Mouse (Mus musculus): Measurements from ENCODE around the gene Zranb1.
A peak's percentile ranks its signal among the peaks of the same experiment; 100 is the strongest.

Gene Zranb1

DNA sequence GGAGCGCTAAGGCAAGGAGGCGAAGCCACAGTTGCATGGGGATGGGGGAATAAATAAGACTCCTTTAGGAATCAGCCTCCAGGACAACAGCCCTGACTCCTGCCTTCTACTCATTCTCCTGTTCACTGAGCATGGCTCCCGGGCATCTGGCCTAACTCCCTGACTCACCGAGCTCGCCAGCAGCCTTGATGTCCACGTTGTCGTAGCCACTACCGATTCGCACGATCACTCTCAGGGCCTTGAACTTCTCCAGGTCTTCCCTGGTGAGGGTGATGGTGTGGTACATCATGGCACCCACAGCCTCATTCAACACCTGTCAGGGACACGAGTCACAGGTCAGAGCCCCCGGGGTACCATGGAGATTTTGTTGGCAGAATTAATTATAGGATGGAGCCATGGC is 67.7 kb downstream of the Zranb1 start:
- no peak for DNase-seq (ENCODE audit: extremely low read depth, insufficient read length, low spot score)

DNA sequence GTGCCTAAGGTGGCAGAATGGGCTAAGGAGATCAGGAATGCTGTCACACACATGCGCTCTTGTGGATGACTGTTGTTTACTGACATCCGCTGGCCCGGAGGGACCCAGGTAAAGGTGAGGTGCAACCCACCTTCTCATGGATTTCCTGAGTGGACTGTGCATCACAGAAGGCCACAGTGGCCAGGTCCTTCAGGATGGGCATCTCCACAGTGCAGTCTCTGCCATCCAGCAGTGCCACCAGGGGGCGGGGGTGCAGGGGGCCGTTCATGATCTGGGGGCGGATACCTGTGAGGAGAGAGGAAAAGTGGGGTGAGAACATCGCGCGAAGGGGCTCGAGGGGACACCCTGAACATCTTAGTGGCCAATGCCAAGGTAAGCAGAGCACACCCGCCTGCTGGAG is 68.1 kb downstream of the Zranb1 start:
- no peak for DNase-seq (ENCODE audit: extremely low read depth, insufficient read length, low spot score)

DNA sequence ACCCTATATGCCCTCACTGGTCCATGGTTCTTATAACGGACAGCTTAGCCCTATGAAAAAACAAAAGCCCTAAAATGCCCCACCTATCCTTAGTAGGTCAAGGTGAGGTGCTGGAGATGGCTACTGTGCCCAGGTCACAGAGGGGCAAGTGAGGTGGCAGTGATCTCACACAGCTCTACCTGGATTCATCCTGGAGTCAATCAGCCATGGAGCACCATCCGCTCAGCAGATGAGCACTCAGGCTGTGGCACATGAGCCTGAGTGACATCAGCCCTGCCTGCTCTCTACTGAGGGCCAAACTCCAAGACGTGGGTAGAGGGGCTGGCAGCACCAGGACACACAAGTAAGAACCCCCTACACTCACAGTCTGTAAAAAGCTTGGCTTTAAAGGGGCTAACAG is 70.4 kb downstream of the Zranb1 start:
- DNase-seq (ENCODE audit: extremely low read depth, insufficient read length, low spot score): no peak

DNA sequence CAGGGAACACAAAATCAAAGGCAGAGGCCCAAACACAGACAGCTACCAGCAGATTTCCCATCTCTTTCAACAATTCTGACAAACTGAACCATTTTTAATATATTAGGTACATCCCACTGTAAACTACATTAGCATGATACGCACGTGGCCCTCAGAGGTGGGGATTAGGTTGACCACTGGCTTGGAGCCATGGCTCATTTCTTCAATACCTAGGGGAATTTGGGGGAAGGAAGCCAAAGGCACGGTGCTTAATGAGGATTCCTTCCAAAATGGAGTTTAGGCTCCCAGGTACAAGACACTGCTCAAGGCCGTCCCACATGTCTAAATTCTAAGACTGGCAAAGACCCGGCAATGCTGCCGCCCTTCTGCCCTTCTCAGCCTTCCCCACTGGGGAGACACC is 71.3 kb downstream of the Zranb1 start:
- no peak for DNase-seq (ENCODE audit: extremely low read depth, insufficient read length, low spot score)

DNA sequence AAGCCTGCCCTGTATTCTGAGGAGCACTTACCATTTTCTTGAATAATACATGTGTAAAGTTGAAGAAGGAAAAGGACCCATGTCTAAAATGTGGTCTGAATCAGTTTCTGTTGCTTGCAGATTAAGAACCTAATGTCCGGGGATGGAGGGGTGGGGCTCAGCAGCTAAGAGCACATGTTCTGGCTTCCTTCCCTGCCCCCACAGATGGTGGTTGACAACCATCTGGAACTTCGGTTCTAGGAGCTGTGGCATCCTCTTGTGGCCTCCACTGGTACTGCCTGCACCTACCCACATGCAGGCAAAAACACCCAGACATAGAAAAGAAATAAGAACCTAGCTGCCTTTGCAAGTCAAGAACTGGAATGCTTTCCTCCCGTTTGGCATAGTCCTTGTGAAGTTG is 72.5 kb downstream of the Zranb1 start:
- DNase-seq (ENCODE audit: extremely low read depth, insufficient read length, low spot score): peak; percentile 43

DNA sequence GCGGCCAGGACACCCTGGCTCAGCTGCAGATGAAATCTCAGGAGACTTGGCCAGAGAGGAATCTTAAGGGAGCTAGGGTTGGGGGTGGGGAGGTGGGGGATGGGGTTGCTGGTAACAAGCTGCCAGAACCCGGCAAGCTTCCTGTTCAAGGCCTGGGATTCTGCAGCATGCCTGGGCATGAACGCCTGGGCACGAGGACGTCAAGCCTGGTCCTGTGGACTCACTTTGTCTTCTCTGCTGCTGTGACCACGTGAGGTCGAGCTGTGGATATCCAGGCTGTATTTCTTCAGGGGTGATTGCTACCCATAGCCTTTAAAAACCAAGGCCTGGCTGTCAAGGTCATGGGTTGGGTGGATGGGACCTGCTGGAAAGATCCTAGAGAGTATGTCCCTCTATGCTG is 74.8 kb downstream of the Zranb1 start:
- no peak for DNase-seq (ENCODE audit: extremely low read depth, insufficient read length, low spot score)

DNA sequence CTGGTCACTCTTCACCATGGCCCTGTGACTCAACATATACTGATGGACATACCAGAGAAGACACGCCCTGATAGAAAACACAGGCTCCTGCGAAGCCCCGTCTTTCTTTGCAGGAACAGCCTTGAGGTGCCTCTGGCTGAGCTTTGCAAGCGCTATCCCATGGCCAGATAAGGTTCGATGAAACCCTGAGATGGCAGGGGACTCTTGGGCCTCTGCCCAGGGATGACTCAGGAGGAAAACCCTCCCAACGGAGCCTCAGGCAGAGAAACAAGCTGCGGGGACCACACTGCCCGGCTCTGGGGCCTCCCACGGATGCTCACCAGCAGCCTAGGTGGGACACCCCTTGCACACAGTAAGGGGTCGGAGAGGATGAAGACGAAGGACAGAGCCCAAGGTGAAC is 76.4 kb downstream of the Zranb1 start:
- DNase-seq (ENCODE audit: extremely low read depth, insufficient read length, low spot score): peak; percentile 58

DNA sequence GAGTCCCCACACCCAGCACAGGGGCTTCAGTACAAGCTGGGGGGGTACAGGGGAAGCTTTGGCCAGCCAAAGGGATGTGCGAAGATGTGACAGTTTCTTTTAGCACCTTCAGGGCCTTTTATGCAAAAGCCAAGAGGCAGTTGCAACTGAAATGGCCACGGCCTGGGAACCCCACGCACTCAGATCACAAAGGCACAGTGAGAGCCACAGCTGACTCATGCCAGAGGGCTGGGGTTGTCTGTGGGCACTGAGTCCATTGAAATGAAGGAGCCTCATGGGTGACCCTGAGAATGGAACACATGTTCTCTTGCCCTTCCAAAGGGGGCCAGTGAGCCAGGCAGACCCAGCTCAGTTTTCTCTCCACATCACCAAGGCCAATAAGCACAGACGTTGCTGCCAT is 77.7 kb downstream of the Zranb1 start:
- no peak for DNase-seq (ENCODE audit: extremely low read depth, insufficient read length, low spot score)

DNA sequence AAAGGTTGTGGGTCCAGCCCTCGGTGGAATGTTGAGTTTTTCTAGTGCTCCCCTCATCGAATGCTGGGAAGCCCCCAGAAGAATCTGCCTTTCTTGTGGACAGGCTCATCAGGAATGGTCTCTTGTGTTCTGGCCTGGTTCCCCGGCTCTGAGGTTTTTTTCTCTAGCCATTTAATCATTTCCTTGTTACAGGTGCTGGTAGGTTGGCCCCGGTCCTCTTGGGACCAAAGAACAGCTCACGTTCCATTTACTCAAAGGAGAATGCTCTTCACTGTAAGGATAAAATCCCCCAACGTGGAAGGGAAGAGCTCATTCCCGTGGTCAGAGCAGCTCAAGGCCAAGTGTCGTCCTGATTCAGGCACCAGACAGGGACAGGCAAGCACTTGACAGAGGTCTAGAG is 78.7 kb downstream of the Zranb1 start:
- DNase-seq (ENCODE audit: extremely low read depth, insufficient read length, low spot score): no peak

DNA sequence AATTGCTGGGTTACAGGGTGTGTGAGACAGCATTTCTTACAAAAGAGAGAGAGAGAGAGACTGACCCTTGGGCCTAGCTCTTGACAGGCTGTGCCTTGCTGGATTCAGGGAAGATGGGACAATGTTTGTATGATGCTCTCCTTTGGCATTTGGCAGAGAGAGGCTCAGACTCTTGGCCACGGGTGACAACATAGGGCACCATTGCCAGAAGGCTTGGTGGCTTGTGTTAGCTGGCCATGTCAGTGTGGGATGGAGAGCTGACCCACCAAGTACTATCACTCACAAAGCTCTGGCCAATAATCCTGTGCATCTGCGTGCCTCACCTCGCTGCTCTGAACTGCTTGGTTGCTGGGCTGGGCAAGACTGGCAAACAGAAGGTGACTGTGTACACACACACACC is 79.5 kb downstream of the Zranb1 start:
- DNase-seq (ENCODE audit: extremely low read depth, insufficient read length, low spot score): no peak

DNA sequence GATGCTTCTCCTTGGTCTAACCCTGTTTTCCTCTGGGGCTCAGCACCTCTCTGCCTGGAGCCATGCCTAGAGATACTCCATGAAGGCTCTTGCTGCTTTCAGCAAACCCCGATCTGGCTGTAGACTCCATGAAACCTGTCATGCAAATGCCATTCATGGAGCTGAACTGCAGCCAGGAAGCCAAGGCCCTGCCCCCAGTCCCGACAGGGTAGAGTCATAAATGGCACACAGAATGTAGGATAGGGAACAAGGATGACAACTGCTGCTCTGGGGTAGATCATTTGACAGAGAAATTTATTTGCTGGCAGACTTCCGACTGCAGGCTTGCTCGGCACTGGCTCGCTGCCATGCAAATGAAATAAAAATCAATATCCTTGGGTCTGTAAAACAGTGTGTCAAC is 80.2 kb downstream of the Zranb1 start:
- DNase-seq (ENCODE audit: extremely low read depth, insufficient read length, low spot score): no peak

DNA sequence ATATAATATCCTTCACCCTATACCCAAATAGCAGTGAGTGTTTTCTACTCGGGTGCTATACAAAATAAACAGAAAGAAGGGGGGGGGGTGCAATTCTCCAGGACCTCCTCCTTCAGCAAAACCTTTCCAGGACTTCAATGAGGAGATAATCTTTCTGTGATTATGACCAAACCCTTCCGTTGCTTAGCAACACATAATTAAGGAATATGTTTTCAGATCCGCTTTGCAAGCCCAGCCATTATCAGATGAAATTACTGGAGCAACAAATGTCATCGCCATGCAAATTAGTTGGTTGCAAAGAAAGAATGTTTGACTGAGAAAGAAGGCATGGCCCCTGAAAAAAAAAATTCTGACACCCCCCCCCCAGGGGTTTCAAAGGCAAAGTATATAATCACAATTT is 80.7 kb downstream of the Zranb1 start:
- no peak for DNase-seq (ENCODE audit: extremely low read depth, insufficient read length, low spot score)

DNA sequence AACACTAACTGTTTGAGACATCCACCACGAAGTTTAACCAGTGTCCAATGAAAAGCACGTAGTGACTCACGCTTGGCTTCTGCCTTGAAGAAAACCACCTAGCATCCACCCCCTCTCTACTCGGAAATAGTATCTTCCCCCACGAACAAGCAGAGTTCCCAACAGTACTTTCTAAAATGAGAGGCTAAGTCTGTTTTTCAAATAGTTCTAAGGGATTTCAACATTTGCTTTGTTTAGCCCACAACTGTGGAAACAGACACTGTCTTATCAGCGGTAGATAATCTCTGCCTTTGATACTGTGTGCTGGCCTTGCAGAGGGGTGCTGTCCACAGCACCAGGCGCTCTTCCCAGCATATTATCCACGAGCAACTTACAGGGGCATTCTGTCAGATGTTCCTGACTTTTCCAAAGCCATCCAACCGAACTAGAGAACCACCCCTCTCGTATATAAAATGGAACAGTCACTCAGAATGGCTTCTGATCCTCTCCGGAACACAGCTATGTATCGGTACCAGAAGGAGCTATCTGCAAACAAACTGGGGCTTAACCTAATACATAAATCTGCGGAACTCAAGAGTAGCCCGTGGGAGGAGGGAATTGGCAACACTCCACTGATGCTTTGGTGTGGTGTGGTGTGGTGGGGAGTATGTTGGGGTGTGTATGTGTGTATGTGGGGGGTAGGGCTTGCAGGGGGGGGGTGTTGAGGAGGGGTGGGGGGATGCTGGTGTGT is 81.9 kb downstream of the Zranb1 start:
- DNase-seq (ENCODE audit: extremely low read depth, insufficient read length, low spot score): no peak

DNA sequence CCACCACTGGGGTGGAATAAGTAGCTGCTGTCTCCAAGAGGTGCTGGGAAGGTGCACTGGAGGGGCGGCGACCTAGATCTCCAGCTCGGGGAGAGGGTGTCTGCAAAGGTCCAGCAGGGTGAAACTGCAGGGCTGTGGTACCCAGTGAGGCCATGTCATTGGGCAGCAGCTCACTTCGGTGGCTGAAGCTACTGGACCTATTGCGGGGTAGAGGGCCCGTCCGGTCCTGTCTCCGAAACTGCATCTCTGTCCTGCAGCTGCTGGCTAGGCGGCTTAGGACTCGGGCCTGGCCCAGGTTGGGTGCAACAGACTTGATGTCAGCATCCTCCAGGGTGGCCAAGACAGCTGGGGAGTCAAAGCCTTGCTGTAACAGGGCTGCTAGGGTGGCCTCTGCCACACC is 83.0 kb downstream of the Zranb1 start:
- DNase-seq (ENCODE audit: extremely low read depth, insufficient read length, low spot score): no peak

DNA sequence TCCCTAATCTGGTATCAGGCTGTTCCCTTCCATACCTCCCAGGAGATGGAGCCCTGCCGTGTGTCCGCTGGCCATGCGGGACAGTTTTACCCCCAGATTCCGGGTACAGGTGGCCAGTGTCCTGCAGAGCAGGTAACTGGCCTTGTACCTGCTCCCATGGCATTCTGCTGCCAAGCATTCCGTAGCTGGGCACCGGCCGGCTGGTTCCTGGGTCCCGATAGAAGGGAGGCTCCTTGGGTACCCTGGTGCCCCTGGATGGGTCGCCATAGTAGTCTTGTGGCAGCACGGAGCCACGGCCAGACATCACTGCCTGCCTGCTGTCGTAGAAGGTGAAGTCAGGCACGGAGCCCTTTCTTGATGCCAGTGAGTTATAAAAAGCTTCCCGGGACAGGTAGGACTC is 83.7 kb downstream of the Zranb1 start:
- no peak for DNase-seq (ENCODE audit: extremely low read depth, insufficient read length, low spot score)

DNA sequence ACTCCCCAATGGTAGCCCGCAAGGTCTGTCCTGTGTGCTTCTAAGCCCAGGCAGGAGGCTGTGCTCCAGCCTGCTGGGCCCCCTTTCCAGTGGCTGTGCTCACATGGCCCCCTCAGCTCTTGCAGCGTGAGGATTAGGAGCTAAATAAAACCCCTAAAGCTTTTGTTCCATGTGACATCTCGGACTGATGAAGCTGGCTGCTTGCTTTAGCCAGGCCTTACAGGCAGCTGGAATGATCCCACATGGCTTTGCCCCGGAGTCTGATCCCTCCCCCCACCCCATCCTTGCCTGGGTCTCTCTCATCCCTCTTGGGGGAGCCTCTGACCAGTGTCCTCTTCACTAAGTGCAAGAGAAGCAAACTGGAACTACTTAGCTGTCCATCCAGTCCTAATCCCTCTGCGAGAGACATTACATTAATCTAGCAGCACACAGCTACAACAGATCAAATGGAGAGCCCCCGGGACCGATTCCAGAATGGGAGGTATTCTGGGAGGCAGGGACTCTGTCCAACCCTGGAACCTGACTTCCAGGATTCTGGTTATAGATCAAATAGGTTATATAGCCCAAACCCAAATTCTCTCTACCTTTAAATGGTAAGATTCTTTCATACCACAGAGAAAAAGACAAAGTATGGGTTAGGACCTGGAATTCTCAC is 84.6 kb downstream of the Zranb1 start:
- DNase-seq (ENCODE audit: extremely low read depth, insufficient read length, low spot score): no peak

DNA sequence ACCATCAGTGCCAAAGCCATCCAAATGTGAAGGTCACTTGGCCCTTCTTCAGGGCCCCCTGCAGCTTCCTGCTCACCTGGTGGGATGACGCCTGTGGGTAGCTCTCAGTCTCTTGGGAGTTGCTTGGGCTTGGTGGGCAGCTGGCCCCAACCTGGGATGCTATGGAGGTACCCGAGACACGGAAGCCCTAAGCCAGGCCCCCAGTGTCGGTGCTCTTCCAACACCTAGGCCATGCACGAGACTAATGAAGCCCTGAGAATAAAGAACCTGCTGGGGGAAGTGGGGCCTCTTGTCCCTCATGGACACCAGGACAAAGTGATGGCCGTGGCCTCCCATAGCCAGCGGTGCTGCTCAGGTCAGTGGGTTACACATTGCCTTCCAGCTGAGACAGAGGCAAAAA is 88.0 kb downstream of the Zranb1 start:
- DNase-seq (ENCODE audit: extremely low read depth, insufficient read length, low spot score): no peak

DNA sequence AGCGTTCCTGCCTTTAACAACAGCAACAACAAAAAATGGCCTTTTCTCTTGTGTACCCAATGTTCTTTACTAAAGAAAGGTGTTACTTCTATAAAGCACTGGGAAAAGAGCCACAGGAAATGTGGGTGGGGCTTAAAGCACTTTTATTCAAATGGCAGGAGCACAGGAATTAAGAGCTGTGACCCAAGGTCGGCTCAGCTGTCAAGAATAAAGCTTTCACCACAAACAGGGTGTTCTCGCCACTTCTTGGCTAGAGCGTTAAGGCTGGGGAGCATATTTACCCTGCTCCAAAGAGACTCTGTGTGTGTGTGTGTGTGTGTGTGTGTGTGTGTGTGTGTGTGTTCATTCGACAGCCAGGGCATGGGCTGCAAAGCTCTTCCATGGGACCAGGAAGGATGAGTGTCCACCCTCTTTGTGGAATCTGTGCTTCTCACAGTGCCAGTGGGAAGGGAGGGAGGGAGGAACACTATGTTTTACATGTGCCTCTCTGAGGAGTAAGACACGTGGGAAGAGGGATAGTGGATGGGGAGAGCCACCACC is 88.6 kb downstream of the Zranb1 start:
- no peak for DNase-seq (ENCODE audit: extremely low read depth, insufficient read length, low spot score)

DNA sequence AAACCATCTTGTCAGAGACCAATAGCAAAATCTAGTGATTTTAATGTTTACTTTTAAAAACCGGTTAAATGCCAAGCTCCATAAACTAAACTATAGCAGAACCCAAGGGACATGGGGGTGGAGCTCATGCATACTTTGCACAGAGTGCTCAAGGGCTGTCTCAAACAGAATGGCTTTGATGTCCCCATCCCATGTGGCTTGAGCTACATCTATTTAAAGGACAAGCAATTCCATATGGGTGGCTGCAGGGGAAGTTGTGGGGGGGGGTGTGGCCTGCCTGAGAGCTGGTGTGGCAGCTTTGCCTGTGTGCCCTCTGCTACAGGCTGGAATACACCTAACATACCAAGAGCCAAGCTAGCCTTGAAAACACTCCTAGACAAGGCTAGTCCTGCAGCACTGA is 93.8 kb downstream of the Zranb1 start:
- DNase-seq (ENCODE audit: extremely low read depth, insufficient read length, low spot score): no peak

DNA sequence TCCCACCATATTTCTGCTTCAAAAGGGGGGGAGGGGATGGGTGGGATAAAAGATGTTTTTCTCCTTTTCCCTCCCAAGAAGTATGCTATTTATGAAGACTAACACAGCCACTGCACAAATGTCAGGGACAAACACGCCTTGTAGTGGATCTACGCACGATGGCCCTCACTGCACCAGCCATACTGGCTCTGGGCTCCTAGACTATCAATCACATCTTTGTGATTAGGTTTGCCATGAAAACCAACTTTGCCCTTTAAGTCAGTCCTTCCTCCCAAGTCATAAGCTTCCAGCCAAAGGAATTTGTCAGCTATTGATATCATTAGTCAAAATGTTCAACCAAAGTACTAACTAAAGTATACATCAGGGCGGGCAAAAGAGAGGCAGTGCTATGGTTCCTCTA is 97.0 kb downstream of the Zranb1 start:
- no peak for DNase-seq (ENCODE audit: extremely low read depth, insufficient read length, low spot score)

DNA sequence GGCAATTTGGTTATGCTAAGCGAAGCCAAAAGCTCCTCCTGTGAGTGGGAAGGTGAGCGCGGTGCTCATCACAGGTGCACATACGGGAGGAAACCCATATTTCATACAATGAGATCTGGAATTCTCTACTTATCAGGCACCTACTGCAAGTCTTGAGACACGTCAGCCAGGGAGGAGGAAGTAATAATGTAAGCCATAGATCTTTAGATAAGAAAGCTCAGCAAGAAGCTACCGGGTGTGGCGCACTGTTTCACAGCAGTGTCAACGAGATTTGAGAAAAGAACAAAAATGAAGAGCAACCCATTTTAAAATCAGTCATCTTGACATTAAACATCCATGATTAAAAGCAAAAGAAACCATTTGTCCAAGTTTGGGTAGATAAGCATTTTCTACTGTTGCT is 98.1 kb downstream of the Zranb1 start:
- DNase-seq (ENCODE audit: extremely low read depth, insufficient read length, low spot score): no peak

DNA sequence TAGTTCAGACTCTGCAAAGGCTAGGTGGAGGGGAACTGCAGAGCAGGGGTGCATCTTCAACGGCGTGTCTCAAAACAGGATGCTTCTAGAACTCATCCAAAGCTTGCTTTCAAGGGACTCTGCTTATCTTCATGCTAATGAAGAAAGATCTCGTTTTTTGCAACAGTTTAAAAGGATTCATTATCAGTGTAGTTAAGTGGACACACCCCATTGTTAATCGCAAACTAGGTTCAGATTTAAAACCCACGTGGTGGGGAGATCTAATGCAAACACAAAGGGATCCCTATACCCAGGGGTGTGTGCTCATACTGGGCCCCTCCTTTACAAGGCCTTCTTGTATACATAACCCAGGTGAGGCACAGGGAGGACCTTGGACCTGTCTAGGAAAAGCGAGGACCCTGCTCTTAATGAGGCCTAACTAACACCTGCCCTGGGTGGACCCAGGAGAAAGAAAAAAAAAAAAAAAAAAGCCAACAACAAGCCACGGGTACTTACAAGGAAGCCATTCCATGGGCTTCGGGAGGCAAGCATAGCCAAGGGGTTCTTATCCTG is 98.6 kb downstream of the Zranb1 start:
- no peak for DNase-seq (ENCODE audit: extremely low read depth, insufficient read length, low spot score)
